Mouse (Mus musculus) bone marrow, adult 2 months (tissue): ENCODE results near the gene 1700034J05Rik.

Experiments
- CTCF ChIP-seq: fragments of 200-500 bp; IDR thresholded peaks from 2 replicates; pipeline ENCODE4 v1.5.1; 2011; ENCODE audit warnings: low read length, control low read depth; ENCODE audit not compliant: control insufficient read depth, insufficient read depth
- POLR2A ChIP-seq: fragments of 200-500 bp; IDR thresholded peaks from 2 replicates; pipeline ENCODE4 v1.6.1; 2011; ENCODE audit warnings: low read depth, mild to moderate bottlenecking, control low read depth, low read length, borderline replicate concordance; ENCODE audit not compliant: control insufficient read depth

DNA sequence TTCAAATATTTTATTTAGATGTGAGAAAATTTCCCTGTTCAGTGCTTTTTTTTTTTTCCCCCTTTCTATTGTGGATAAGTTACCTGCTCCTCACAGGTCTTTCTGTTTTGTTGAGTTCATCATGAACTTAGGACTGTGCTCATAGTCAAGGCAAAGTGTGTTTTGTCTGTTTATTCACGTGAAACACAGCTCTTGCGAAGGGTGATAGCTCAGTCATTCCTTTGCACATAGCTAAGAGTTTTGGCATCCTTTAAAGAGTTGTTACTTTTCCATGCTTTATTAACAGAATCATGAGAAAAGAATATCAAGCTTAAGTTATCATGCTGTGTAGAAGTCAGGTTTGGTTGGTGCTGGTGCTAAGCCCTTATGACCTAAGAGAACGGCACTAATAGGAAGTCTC lies 49.5 kb downstream of the 1700034J05Rik start:
- no peak for TF ChIP-seq CTCF
- no peak for TF ChIP-seq POLR2A
